Mouse (Mus musculus) liver, embryonic 14.5 days (tissue): ENCODE measurements around the gene Gm36028.

Experiments used
- CTCF ChIP-seq: IDR thresholded peaks from 2 replicates; pipeline ENCODE4 v1.5.1; 2016; ENCODE audit warnings: antibody characterized with exemption, low read depth, control low read depth
- EP300 ChIP-seq: IDR thresholded peaks from 2 replicates; pipeline ENCODE4 v1.6.1; 2016; ENCODE audit warnings: antibody characterized with exemption, low read depth

DNA sequence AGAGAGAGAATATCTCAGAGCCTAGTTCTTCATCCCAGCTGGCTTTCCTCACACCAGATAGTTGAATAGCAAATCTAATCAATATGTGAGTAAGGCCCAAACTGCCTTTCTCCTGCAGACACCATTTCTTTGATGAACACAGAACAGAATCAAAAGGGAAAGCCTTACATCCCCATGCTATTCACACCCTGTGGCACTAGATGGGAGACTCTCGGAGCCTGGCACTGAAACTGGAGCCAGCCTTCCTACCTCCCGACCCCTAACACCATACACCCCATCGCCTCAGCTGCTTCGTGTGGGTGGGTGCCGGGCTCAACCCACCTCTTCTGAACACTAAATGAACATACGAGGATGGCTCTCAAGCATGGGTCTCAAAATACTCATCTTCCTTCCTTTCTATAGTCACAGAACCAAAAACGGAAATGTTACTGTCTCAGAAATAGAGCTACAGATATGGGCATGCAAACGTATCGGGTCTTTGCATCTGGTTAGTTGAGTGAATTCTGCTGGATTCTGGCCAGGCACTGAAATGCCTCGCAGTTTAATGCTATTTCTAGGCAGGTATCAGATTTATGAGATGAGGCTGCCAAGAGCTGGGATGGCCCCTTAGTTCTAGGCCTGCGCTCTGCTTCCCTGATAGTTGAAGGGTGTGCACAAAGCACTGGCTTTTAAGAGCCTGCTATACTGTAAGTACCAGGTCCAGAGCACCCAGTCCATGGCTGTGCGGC lies 36.0 kb downstream of the Gm36028 start:
- TF ChIP-seq CTCF = no peak
- TF ChIP-seq EP300 = no peak
